Mouse (Mus musculus) bone marrow, adult 2 months (tissue): ENCODE results near the gene Gm17545.

Experiments
- CTCF ChIP-seq: fragments of 200-500 bp; IDR thresholded peaks from 2 replicates; pipeline ENCODE4 v1.5.1; 2011; ENCODE audit warnings: low read length, control low read depth; ENCODE audit not compliant: control insufficient read depth, insufficient read depth
- POLR2A ChIP-seq: fragments of 200-500 bp; IDR thresholded peaks from 2 replicates; pipeline ENCODE4 v1.6.1; 2011; ENCODE audit warnings: low read depth, mild to moderate bottlenecking, control low read depth, low read length, borderline replicate concordance; ENCODE audit not compliant: control insufficient read depth

DNA sequence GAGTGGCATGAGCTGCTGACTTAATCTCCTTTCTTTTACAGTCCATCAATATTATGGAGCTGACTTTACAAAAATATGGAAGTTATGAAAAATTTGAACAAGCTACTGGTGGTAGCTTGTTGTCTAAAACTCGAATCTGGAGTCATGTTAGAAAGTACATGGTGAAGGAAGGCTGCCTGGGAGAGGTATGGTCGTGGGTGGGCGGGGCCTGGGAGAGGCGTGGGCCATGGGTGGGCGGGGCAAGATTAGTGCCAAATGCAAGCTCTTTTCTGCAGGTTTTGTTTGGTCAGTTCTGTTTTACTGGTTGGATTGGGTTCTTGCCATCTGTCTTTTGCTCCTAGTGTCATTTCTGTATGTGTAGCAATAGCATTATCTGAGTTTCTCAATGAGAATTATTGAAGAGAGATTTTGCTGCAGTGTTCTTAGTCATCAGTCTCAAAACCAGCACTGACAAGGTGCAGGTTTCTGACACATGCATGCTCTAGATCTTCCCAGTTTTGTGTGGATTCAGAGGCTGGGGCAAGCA lies 23.7 kb upstream of the Gm17545 start:
- no peak for TF ChIP-seq CTCF
- TF ChIP-seq POLR2A, result no peak
